Mouse (Mus musculus): ENCODE data around the gene Ros1. TPM values are rescaled to one million over a fixed set of nuclear protein-coding genes. Genes with fewer than 3 reads are reported as not detected.

The Ros1 gene
- total and polyA plus RNA-seq, 3 experiments, result not detected

GRCm38 (mm10) chr10:52242015-52242414, 47.0 kb upstream of the Ros1 start:
- H3K79me2 ChIP-seq (replicated peaks; ENCODE audit: control insufficient read depth, extremely low read depth, insufficient read depth, poor library complexity, severe bottlenecking), result no peaks in the 10 kb centered on the region
- no peak overlapping the region for H3K27ac ChIP-seq (ENCODE audit: insufficient read depth, low read depth)
- no peak for TF ChIP-seq SIN3A (IDR thresholded peaks at IDR 0.05; ENCODE audit: low read length)
- no peak for TF ChIP-seq UBTF (IDR thresholded peaks at IDR 0.05; ENCODE audit: low read depth, low read length)
- no peak for TF ChIP-seq MEF2A (IDR thresholded peaks at IDR 0.05; ENCODE audit: borderline replicate concordance, low read depth, low read length)
- no peak for TF ChIP-seq IRF4 (IDR thresholded peaks at IDR 0.05; ENCODE audit: low read depth, low read length)
- no peak for TF ChIP-seq TCF12 (IDR thresholded peaks at IDR 0.05; ENCODE audit: low read depth, low read length)
- no peak for TF ChIP-seq ZMIZ1 (IDR thresholded peaks at IDR 0.05; ENCODE audit: low read depth, low read length)
- no peak for TF ChIP-seq ELF1 (IDR thresholded peaks at IDR 0.05; ENCODE audit: low read depth, low read length)
- no peak for TF ChIP-seq CTCF (conservative IDR thresholded peaks at IDR 0.05 in 1 of 2, IDR thresholded peaks at IDR 0.05 in 1 of 2; ENCODE audit: low read depth in 2 of 2, low read length in 2 of 2)
- TF ChIP-seq CHD2 (IDR thresholded peaks at IDR 0.05; ENCODE audit: low read length), result no peak
- TF ChIP-seq ZNF384 (IDR thresholded peaks at IDR 0.05; ENCODE audit: low read depth, low read length), result no peak
- TF ChIP-seq RAD21 (IDR thresholded peaks at IDR 0.05; ENCODE audit: low read depth, low read length), result no peak
- TF ChIP-seq E2F4 (IDR thresholded peaks at IDR 0.05; ENCODE audit: insufficient replicate concordance, low read depth, low read length), result no peak
- TF ChIP-seq MAFK (IDR thresholded peaks at IDR 0.05; ENCODE audit: insufficient replicate concordance, low read length), result no peak
- TF ChIP-seq NRF1 (IDR thresholded peaks at IDR 0.05; ENCODE audit: low read depth, low read length), result no peak
- TF ChIP-seq TBP (conservative IDR thresholded peaks at IDR 0.05; ENCODE audit: low read depth, low read length), result no peak
- no peak for TF ChIP-seq MAZ (IDR thresholded peaks at IDR 0.05; ENCODE audit: low read depth, low read length)
- no peak for TF ChIP-seq USF2 (conservative IDR thresholded peaks at IDR 0.05; ENCODE audit: low read depth, low read length)
- no peak for TF ChIP-seq MAX (IDR thresholded peaks at IDR 0.05; ENCODE audit: low read length)
- no peak for TF ChIP-seq SMC3 (IDR thresholded peaks at IDR 0.05; ENCODE audit: low read depth, low read length)
- TF ChIP-seq ZKSCAN1 (IDR thresholded peaks at IDR 0.05; ENCODE audit: borderline replicate concordance, low read depth, low read length), result no peak
- no peak for DNase-seq (ENCODE audit: extremely low read depth)
- H3K36me3 ChIP-seq (replicated peaks in 1 of 2; ENCODE audit: control insufficient read depth in 1 of 2, insufficient read depth in 1 of 2, low read length in 1 of 2), result no peaks in the 10 kb centered on the region
- H3K27me3 ChIP-seq (replicated peaks), result no peaks in the 10 kb centered on the region
- H3K4me2 ChIP-seq (ENCODE audit: insufficient read depth, low read depth, poor library complexity, severe bottlenecking), result no peak overlapping the region
- H3K4me1 ChIP-seq (ENCODE audit: control insufficient read depth in 1 of 2, insufficient read depth in 2 of 2), result no peaks in the 10 kb centered on the region
- H3K9ac ChIP-seq (ENCODE audit: insufficient read depth, low read depth), result no peak overlapping the region
- dilution Hi-C loops (cut with MboI; ENCODE audit: extremely low pct_ligation_motif_present, extremely low pct_unique_long_range_greater_than_20kb, low sequenced_read_pairs), result no loop called here
- no peaks in the 10 kb centered on the region for H3K9me3 ChIP-seq (replicated peaks; ENCODE audit: low read length)
- H3K4me3 ChIP-seq (replicated peaks in 1 of 3; ENCODE audit: low read depth in 2 of 3, low read length in 2 of 3, poor library complexity in 1 of 3), result no peak overlapping the region
- in situ Hi-C loops (cut with MboI; ENCODE audit: low pct_ligation_motif_present, low pct_unique_long_range_greater_than_20kb, low sequenced_read_pairs), result no loop called here

DNA sequence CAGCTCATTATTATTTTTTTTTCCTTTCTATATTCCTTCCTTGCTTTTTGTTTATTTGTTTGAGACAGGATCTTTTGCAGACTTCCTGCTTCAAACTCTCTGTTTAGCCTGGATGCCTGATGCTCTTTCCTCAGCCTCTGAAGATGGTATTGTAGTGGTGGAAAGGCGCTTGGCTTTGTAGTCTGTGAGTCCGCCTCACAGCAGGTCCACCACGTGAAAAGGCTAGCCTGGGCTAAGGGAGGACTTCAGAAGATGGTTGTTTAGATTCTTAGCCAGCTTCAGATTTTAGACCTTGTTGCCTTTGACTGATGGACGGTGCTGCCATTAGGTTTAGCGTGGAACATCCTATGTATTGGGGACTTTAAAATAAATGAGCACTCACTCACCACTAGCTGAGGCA, 40.4 kb upstream of the Ros1 start:
- Histone ChIP-seq H3K9ac (ENCODE audit: insufficient read depth, low read depth) (no peak overlapping the region), H3K9me3 (replicated peaks; ENCODE audit: low read length) (no peaks in the 10 kb centered on the region), H3K4me3 (replicated peaks in 1 of 3; ENCODE audit: low read depth in 2 of 3, low read length in 2 of 3, poor library complexity in 1 of 3) (no peak overlapping the region), H3K36me3 (replicated peaks in 1 of 2; ENCODE audit: control insufficient read depth in 1 of 2, insufficient read depth in 1 of 2, low read length in 1 of 2) (no peaks in the 10 kb centered on the region), H3K79me2 (replicated peaks; ENCODE audit: control insufficient read depth, extremely low read depth, insufficient read depth, poor library complexity, severe bottlenecking) (no peaks in the 10 kb centered on the region), H3K4me2 (ENCODE audit: insufficient read depth, low read depth, poor library complexity, severe bottlenecking) (no peak overlapping the region), H3K27ac (ENCODE audit: insufficient read depth, low read depth) (no peak overlapping the region), H3K4me1 (ENCODE audit: control insufficient read depth in 1 of 2, insufficient read depth in 2 of 2) (peaks cover 0 to 7% of the 10 kb centered on the region in 2 experiments; a peak in 2 of 4 replicates), H3K27me3 (replicated peaks) (peaks cover 3% of the 10 kb centered on the region)
- no peak for TF ChIP-seq JUND (conservative IDR thresholded peaks at IDR 0.05; ENCODE audit: low read depth, low read length)
- no peak for TF ChIP-seq RAD21 (IDR thresholded peaks at IDR 0.05; ENCODE audit: low read depth, low read length)
- no peak for TF ChIP-seq JUN (IDR thresholded peaks at IDR 0.05; ENCODE audit: insufficient read depth, low read depth, low read length)
- TF ChIP-seq TBP (conservative IDR thresholded peaks at IDR 0.05; ENCODE audit: low read depth, low read length), result no peak
- TF ChIP-seq ZMIZ1 (IDR thresholded peaks at IDR 0.05; ENCODE audit: low read depth, low read length), result no peak
- no peak for TF ChIP-seq MAZ (IDR thresholded peaks at IDR 0.05; ENCODE audit: low read depth, low read length)
- no peak for TF ChIP-seq CHD1 (IDR thresholded peaks at IDR 0.05; ENCODE audit: low read depth, low read length)
- TF ChIP-seq TCF12 (IDR thresholded peaks at IDR 0.05; ENCODE audit: low read depth, low read length), result no peak
- TF ChIP-seq SIN3A (IDR thresholded peaks at IDR 0.05; ENCODE audit: low read length), result no peak
- no peak for TF ChIP-seq ZNF384 (IDR thresholded peaks at IDR 0.05; ENCODE audit: low read depth, low read length)
- dilution Hi-C loops (cut with MboI; ENCODE audit: extremely low pct_ligation_motif_present, extremely low pct_unique_long_range_greater_than_20kb, low sequenced_read_pairs) (no loop called here), in situ Hi-C loops (cut with MboI; ENCODE audit: low pct_ligation_motif_present, low pct_unique_long_range_greater_than_20kb, low sequenced_read_pairs) (no loop called here)
- no peak for DNase-seq (ENCODE audit: extremely low read depth)

All from CH12.LX (cell line).